Comparison of ENCODE assay signal across 13 mouse cellular contexts in genomic region chr10:3835616-3836015, GRCm38 (mm10).
DNase-seq lines count a peak whose midpoint lies in the region; ATAC-seq and TF ChIP-seq lines count a peak whose summit lies in the region.
"Had no signal": no experiment of that assay in that cellular context is flagged by ENCODE, and none has a peak within 500 bp of the region (broad histone marks: within the 10 kb centered on the region; RNA-seq: fewer than 3 reads in every experiment).

No protein-coding gene starts in this region.

- no peak overlapping the region for H3K4me3 ChIP-seq in heart, postnatal 0 days (ENCODE audit: low read depth, low read length)
- no peak overlapping the region for H3K4me3 ChIP-seq in midbrain, embryonic 16.5 days (ENCODE audit: low read depth, low read length)
- H3K4me3 ChIP-seq: lung, embryonic 15.5 days had no signal

- no peaks in the 10 kb centered on the region for H3K36me3 ChIP-seq in heart, postnatal 0 days (replicated peaks; ENCODE audit: control insufficient read depth, insufficient read depth, low read length)
- no peaks in the 10 kb centered on the region for H3K36me3 ChIP-seq in midbrain, embryonic 16.5 days (ENCODE audit: control insufficient read depth, insufficient read depth, low read length)
- H3K36me3 ChIP-seq: lung, embryonic 15.5 days had no signal

- H3K27me3 ChIP-seq in heart, postnatal 0 days (ENCODE audit: control insufficient read depth, insufficient read depth, low read length) = no peaks in the 10 kb centered on the region
- no peaks in the 10 kb centered on the region for H3K27me3 ChIP-seq in midbrain, embryonic 16.5 days (ENCODE audit: control insufficient read depth, insufficient read depth, low read depth, low read length)
- H3K27me3 ChIP-seq: lung, embryonic 15.5 days; Patski had no signal

- no peak overlapping the region for H3K9ac ChIP-seq in heart, postnatal 0 days (replicated peaks; ENCODE audit: low read depth, low read length)
- H3K9ac ChIP-seq in midbrain, embryonic 16.5 days (ENCODE audit: low read depth, low read length) = no peak overlapping the region
- H3K9ac ChIP-seq: lung, embryonic 15.5 days had no signal

- peak; percentile 18; the same call in 1 of the 2 replicates for ATAC-seq in heart, postnatal 0 days (ENCODE audit: insufficient read depth, low read depth)
- no peak for ATAC-seq in midbrain, embryonic 16.5 days
- ATAC-seq: hindbrain, embryonic 16.5 days; Patski had no signal

- WGBS in heart, postnatal 0 days = 44% methylated on average over 10 of the region's 10 CpGs
- 87% methylated on average over 10 of the region's 10 CpGs for WGBS in midbrain, embryonic 16.5 days

- H3K4me1 ChIP-seq in heart, postnatal 0 days (ENCODE audit: control insufficient read depth, insufficient read depth) = peaks cover 3% of the 10 kb centered on the region; the same call in 1 of the 2 replicates
- H3K4me1 ChIP-seq in midbrain, embryonic 16.5 days (ENCODE audit: control insufficient read depth, insufficient read depth, low read length) = no peaks in the 10 kb centered on the region

- DNase-seq in embryo, embryonic 11 days = peak; percentile 38
- DNase-seq in embryo, embryonic 10 days (ENCODE audit: low spot score) = no peak
- peak; percentile 25 for DNase-seq in ovary, postnatal 36 days (ENCODE audit: low spot score)
- no peak for DNase-seq in ovary, postnatal 10 days (ENCODE audit: low spot score)
- peak; percentile 43 for DNase-seq in heart, postnatal 0 days (ENCODE audit: low spot score)
- no peak for DNase-seq in layer of hippocampus, postnatal 25 days (ENCODE audit: extremely low spot score in 1 of 2, low spot score in 1 of 2)
- DNase-seq in MN1 (ENCODE audit: low spot score) = no peak
- DNase-seq: layer of hippocampus, adult 9-11 months; thymus, postnatal 4 days had no signal

- no peak overlapping the region; the same call in 1 of the 2 replicates for H3K27ac ChIP-seq in heart, postnatal 0 days (ENCODE audit: low read depth)
- H3K27ac ChIP-seq in midbrain, embryonic 16.5 days (ENCODE audit: low read length) = no peak overlapping the region
- H3K27ac ChIP-seq: lung, embryonic 15.5 days had no signal

- no peak overlapping the region for H3K4me2 ChIP-seq in heart, postnatal 0 days (ENCODE audit: low read depth, low read length)
- H3K4me2 ChIP-seq in midbrain, embryonic 16.5 days (ENCODE audit: low read length) = no peak overlapping the region
- H3K4me2 ChIP-seq: lung, embryonic 15.5 days had no signal

- H3K9me3 ChIP-seq in heart, postnatal 0 days (replicated peaks; ENCODE audit: control insufficient read depth, low read length) = no peaks in the 10 kb centered on the region
- no peaks in the 10 kb centered on the region for H3K9me3 ChIP-seq in midbrain, embryonic 16.5 days (replicated peaks; ENCODE audit: control insufficient read depth, low read length, poor library complexity, severe bottlenecking)
- H3K9me3 ChIP-seq: lung, embryonic 15.5 days had no signal

- TF ChIP-seq EP300 in heart, postnatal 0 days (IDR thresholded peaks at IDR 0.05; ENCODE audit: low read depth) = no peak

- TF ChIP-seq CTCF in heart, postnatal 0 days (IDR thresholded peaks at IDR 0.05; ENCODE audit: low read depth) = no peak

Comparison
In these comparisons a context has a peak if more than half of its experiments do, and no peak if none do; other contexts are left out.
1. DNase-seq: peak in embryo, embryonic 11 days (single experiment), ovary, postnatal 36 days (single experiment) and heart, postnatal 0 days (single experiment); none in embryo, embryonic 10 days (single experiment), ovary, postnatal 10 days (single experiment), layer of hippocampus, postnatal 25 days (0 of 2) and MN1 (single experiment).